Mouse (Mus musculus) kidney, adult 10 weeks (tissue): ENCODE results near the gene Grpr. TPM values are rescaled to one million over a fixed set of nuclear protein-coding genes. Genes with fewer than 3 reads are reported as not detected.

ENCODE experiments used
- polyA plus RNA-seq: library from polyadenylated mRNA; stranded (reverse); fragments of 350-450 nt; fragmentation: Illumina TruSeq; extraction: RNeasy Lipid Tissue Mini Kit (QIAGEN cat#74804); gene quantifications from one replicate; pipeline ENCODE4 v1.2.3, GENCODE M21; 2014; ENCODE audit warnings: low read depth, low replicate concordance

Grpr gene
- polyA plus RNA-seq = not detected

DNA sequence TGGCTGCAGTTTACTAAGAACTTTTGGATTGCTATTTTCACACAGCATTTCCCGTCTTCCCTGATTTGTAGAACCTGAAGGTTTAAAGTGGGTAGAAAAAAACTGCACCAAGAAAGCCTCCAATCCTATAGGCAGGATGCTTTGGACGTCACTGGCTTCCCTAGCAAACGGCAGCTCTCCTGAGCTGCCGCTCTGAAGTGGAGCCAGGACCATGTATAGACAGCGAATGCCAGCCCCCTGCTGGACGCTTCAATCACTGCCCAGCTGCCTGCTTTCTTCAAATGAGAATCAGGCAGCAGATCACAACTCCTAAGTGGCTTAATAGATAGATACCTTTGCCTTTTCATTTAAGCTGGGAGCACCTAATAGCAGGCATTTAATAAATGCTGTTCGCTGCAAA lies at the start of gene Grpr:
TSS of gene Grpr (minus strand) at position 12 of the 400 bp plus-strand sequence.

Other genes starting within 250 kb of the Grpr start
- not detected for gene Rnf138rt1, start 211.7 kb upstream of the Grpr start, polyA plus RNA-seq